Mouse (Mus musculus) cortical plate, adult 2 months (tissue): ENCODE results near the gene 1700022I11Rik. TPM values are rescaled to one million over a fixed set of nuclear protein-coding genes. Genes with fewer than 3 reads are reported as not detected.

Experiments
- H3K27ac ChIP-seq: fragments of 200-500 bp; 2 replicates; pipeline ENCODE4 v1.5.1; 2012; ENCODE audit warnings: low read length, control low read depth, inconsistent platforms; ENCODE audit not compliant: insufficient read depth
- H3K4me1 ChIP-seq: fragments of 200-500 bp; 2 replicates; pipeline ENCODE4 v1.6.1; 2011; ENCODE audit warnings: low read length; ENCODE audit not compliant: control insufficient read depth, insufficient read depth
- H3K4me3 ChIP-seq: fragments of 200-500 bp; 2 replicates; pipeline ENCODE4 v1.5.1; 2011; ENCODE audit warnings: mild to moderate bottlenecking, low read length, control low read depth; ENCODE audit not compliant: insufficient read depth
- CTCF ChIP-seq: fragments of 200-500 bp; IDR thresholded peaks from 2 replicates; pipeline ENCODE4 v1.5.1; 2011; ENCODE audit warnings: mild to moderate bottlenecking, control low read depth, low read length; ENCODE audit not compliant: insufficient read depth; ENCODE audit errors: extremely low read depth
- POLR2A ChIP-seq: fragments of 200-500 bp; IDR thresholded peaks from 2 replicates; pipeline ENCODE4 v1.6.1; 2011; ENCODE audit warnings: mild to moderate bottlenecking, low read length, control low read depth; ENCODE audit not compliant: insufficient read depth; ENCODE audit errors: extremely low read depth
- polyA plus RNA-seq: library from polyadenylated mRNA; depleted of rRNA; stranded (reverse); fragments of >200 nt; gene quantifications from 2 replicates; pipeline ENCODE4 v1.2.3, GENCODE M21; 2012

1700022I11Rik gene
- polyA plus RNA-seq, 1 experiment: not detected

DNA sequence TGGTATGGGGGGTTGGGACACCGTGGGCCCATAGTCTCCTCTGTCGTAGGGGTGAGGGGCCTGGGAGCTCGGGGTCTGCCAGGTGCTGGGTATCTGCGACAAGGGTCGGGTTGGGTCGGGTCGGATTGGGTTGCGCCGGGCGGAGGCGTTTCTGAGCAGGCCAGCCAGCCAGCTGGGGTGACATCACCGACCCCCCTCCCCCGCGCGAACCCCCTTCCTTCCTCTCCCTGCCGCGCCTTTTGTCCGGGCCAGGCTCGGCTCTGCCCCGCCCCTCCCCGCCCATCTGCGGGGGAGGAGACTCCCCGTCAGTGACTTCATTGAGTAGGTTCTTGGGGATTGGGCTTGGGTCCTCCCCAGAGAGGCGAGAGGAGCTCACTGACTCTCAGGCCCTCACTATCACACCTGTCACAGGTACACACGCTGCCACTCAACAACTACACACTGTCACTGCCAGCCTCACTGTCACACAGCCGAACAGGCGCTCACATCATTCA is 19.3 kb upstream of the 1700022I11Rik start:
- peak overlapping the region; percentile 96 for H3K27ac ChIP-seq
- peak overlapping the region; percentile 94 for H3K4me3 ChIP-seq
- peaks cover 16% of the 10 kb centered on the region for H3K4me1 ChIP-seq
- TF ChIP-seq POLR2A (peak; percentile 82), CTCF (no peak)

DNA sequence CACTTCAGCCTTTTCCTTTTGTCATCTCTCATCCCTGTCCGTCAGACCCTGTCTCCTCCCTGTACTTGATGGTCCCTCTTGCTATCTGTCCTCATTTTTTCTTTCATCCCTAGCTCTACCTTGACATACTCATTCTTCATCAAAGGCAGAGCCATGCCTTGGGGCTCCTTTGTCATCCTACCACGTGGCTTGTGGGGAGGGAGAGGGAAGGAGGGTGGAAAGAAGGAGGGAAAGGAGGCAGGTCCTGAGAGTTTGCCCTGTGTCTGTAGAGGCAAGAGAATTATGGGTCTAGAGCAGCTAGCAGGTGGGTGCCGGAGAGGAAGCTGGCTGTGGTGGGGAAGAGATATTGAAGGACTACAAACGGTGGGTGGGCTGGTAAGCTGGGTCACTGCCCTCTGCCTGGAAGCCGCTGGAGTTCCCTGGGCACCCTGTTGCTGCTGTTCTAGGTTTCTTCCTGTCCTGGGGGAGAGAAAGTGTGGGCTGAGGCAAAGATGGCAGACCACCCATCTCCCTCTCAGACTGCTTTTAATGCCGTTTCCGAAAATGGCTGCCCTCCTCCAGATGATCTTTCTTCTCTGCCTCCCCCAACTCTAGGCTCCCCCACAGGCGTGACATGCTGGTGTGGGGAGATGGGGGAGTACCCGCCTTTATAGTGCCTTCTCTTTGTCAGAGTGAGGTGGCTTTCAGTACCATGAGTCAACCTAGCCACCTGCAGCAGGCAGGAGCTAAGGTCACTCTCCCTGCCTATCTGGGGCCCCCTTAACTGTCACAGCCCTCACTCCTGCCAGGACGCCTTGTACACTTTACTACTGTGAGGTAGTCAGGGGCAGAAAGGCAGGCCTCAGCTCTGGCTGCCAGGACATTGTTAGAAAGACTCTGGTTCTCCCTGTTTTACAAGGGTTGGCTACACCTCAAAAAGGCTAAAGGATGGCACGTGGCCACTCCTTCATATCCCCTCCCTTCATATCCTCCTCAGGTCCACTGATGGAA is 17.9 kb upstream of the 1700022I11Rik start:
- peak overlapping the region; percentile 94 for H3K4me3 ChIP-seq
- peak overlapping the region; percentile 88 for H3K27ac ChIP-seq
- peaks cover 7% of the 10 kb centered on the region for H3K4me1 ChIP-seq
- TF ChIP-seq CTCF (no peak), POLR2A (no peak)

DNA sequence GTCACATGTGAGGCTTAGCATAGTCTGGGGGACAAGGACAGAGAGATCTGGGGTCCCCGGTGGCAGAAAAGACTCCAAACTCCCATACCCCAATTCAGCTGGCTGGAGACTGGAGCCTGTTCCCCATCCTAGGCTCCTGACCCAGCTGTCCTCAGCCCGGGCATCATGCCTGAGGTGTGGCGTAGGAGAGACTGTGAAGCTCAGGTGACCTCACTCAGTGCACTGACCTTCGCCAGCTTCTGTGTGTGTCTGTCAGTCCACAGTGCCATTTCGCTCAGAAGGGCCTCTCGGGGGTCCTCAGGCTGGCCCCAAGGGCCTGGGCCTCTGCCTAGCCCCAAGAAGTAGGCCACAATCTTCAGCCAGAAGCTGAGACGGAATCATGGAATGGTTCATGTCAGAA is 16.8 kb upstream of the 1700022I11Rik start:
- Histone ChIP-seq H3K4me3 (peak overlapping the region; percentile 94), H3K4me1 (peaks cover 6% of the 10 kb centered on the region), H3K27ac (peak overlapping the region; percentile 88)
- no peak for TF ChIP-seq CTCF
- no peak for TF ChIP-seq POLR2A

DNA sequence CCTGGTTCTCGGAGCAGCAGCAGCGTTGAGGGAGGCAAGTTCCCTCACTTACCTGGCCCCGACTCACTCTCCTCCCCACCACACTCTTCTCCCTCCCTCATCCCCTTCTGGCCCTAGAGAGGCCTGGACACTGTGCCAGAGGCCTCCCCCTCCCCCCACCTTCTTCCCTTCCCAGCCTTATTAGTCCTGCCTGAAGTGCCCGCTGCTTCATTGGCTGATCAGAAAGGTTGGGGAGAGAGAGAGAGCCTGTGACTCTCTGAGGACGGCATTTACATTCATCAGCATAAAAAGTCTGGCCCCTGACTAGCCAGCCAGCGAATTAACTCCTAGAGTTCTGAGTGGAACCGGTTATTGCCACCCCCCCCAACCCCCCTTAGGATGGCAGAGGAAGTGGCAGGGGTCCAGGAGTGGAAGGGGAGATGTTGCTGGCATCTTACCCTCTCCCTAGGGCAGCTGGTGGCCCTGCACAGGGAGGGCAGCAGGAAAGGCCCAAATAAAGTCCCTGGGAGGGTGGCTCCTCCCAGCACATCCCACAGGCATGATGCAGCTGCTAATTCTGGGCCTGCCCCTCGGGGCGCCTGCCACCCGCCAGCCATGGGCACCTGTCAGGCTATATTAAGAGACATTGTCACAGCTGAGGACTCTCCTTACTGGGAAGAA is 15.8 kb upstream of the 1700022I11Rik start:
- TF ChIP-seq POLR2A: peak; percentile 42; the same call in 1 of the 2 replicates
- no peak for TF ChIP-seq CTCF
- Histone ChIP-seq H3K27ac (peak overlapping the region; percentile 88), H3K4me3 (peak overlapping the region; percentile 94), H3K4me1 (peaks cover 5% of the 10 kb centered on the region; the same call in 1 of the 2 replicates)

- Histone ChIP-seq H3K27ac (no peak overlapping the region), H3K4me3 (peak overlapping the region; percentile 94; the same call in 1 of the 2 replicates), H3K4me1 (peaks cover 4% of the 10 kb centered on the region; the same call in 1 of the 2 replicates)
- TF ChIP-seq CTCF: peak; percentile 88
- no peak for TF ChIP-seq POLR2A
Measured at GRCm38 (mm10) chr4:42954297-42954696, 15.1 kb upstream of the 1700022I11Rik start.

DNA sequence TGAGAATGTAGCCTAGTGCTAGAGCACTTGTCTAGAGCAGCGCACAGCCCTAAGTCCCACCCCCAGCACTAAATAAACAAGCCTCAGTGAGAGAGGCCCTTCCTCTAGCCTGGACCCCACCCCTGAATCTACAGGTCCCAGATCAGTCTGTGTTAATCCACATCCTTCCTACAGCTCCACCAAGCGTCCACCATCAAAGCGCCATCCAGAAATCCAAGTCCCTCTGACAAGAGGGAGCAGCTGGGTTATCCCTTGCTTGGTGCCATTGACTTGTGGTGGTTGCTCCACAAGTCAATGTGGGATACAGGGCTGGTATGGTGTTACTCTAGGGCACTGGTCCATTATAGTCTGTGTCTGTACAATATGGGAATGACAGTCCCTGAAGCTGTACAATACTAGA is 14.2 kb upstream of the 1700022I11Rik start:
- TF ChIP-seq POLR2A: no peak
- no peak for TF ChIP-seq CTCF

DNA sequence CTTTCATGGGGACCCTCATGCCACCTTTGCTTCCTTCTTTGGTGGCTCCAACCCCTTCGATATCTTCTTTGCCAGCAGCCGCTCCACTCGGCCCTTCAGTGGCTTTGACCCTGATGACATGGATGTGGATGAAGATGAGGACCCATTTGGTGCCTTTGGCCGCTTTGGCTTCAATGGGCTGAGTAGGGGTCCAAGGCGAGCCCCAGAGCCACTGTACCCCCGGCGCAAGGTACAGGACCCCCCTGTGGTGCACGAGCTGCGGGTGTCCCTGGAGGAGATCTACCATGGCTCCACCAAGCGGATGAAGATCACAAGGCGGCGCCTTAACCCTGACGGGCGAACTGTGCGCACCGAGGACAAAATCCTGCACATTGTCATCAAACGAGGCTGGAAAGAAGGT is 12.8 kb upstream of the 1700022I11Rik start:
- H3K4me3 ChIP-seq: no peak overlapping the region

More for the DNA sequence above, 14.2 kb upstream of the 1700022I11Rik start:
- no peak overlapping the region for H3K27ac ChIP-seq
- H3K4me1 ChIP-seq: peaks cover 4% of the 10 kb centered on the region; the same call in 1 of the 2 replicates
- no peak overlapping the region for H3K4me3 ChIP-seq

DNA sequence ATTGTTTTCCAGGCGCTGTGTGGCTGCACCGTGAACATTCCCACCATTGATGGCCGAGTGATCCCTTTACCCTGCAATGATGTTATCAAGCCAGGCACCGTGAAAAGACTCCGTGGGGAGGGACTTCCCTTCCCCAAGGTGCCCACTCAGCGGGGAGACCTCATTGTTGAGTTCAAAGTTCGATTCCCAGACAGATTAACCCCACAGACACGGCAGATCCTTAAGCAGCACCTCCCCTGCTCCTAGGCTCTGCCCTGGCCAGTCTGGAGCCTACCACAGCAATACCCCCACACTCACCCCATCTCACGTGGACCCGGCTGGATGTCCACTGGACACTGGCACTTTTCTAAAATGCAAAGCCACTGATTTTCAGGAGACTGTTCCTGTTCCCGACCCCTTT is 12.1 kb upstream of the 1700022I11Rik start:
- Histone ChIP-seq H3K27ac (no peak overlapping the region), H3K4me1 (peaks cover 4% of the 10 kb centered on the region; the same call in 1 of the 2 replicates), H3K4me3 (no peak overlapping the region)
- TF ChIP-seq POLR2A: no peak

More for the DNA sequence above, 12.8 kb upstream of the 1700022I11Rik start:
- Histone ChIP-seq H3K27ac (no peak overlapping the region), H3K4me1 (peaks cover 4% of the 10 kb centered on the region; the same call in 1 of the 2 replicates)
- TF ChIP-seq POLR2A (no peak), CTCF (no peak)

DNA sequence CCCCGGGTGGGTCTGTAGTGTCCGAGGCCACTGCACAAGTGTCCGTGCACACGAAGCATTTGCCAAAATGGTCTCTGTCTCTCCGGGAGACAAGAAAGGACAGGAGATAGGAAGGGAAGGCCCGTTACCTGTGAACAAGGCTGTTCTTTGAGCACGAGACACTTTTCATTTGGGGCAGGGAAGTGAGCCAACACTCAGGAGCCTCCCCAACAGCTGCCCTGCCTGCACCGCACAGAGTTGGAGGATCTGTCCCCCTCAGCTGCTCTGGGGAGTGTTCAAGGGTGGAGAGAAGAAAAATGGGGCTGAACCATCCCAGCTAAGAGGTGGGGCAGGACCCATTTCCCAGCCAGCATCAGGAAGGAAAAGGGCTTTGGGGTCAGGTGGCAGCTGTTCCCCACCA is 11.4 kb upstream of the 1700022I11Rik start:
- Histone ChIP-seq H3K27ac (no peak overlapping the region), H3K4me1 (peaks cover 4% of the 10 kb centered on the region; the same call in 1 of the 2 replicates), H3K4me3 (no peak overlapping the region)
- TF ChIP-seq CTCF (no peak), POLR2A (no peak)

DNA sequence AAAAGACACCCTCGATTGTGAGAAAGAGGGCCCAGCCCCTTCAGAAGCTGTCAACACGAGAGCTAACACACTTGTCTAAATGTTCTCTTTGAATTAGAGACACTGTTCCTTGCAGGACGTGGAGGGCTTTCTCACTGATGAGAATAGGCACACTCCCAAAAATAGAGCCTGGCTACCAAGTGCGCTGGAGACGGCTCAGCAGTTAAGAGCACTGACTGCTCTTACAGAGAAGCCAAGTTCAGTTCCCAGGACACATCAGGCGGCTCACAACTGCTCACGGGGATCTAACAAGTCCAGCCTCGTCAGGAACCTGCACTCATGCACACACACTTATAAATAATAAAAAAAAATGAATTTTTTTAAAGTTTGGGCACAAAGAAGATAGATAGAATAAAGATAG is 10.5 kb upstream of the 1700022I11Rik start:
- TF ChIP-seq POLR2A (no peak), CTCF (no peak)
- Histone ChIP-seq H3K4me3 (no peak overlapping the region), H3K4me1 (peaks cover 4% of the 10 kb centered on the region; the same call in 1 of the 2 replicates), H3K27ac (no peak overlapping the region)
